16 mouse cellular contexts compared by ENCODE assay signal in genomic region chr19:46989479-46990152, GRCm38 (mm10). TPM values are rescaled to one million over a fixed set of nuclear protein-coding genes. Genes with fewer than 3 reads are reported as not detected.
A peak's percentile ranks its signal among the peaks of the same experiment; 100 is the strongest.
DNase-seq lines count a peak whose midpoint lies in the region; ATAC-seq and TF ChIP-seq lines count a peak whose summit lies in the region.
"Had no signal": no experiment of that assay in that cellular context is flagged by ENCODE, and none has a peak within 500 bp of the region (broad histone marks: within the 10 kb centered on the region; RNA-seq: fewer than 3 reads in every experiment).

No protein-coding gene starts in this region.

- no peak for ATAC-seq in hindbrain, embryonic 12.5 days (ENCODE audit: low FRiP score)
- ATAC-seq in hindbrain, postnatal 0 days, result no peak
- ATAC-seq in liver, embryonic 13.5 days (ENCODE audit: low read depth), result no peak
- ATAC-seq: forebrain, embryonic 13.5 days had no signal

- H3K4me1 ChIP-seq in hindbrain, embryonic 12.5 days, result peaks cover 9% of the 10 kb centered on the region
- peaks cover 4% of the 10 kb centered on the region; the same call in 1 of the 2 replicates for H3K4me1 ChIP-seq in hindbrain, postnatal 0 days (ENCODE audit: insufficient read depth, low read length)
- H3K4me1 ChIP-seq in ES-E14 (ENCODE audit: control insufficient read depth in 2 of 2, insufficient read depth in 2 of 2, low read length in 2 of 2, poor library complexity in 1 of 2), result peaks cover 3 to 24% of the 10 kb centered on the region in 2 experiments; a peak in 3 of 4 replicates
- peaks cover 60% of the 10 kb centered on the region for H3K4me1 ChIP-seq in liver, embryonic 13.5 days (replicated peaks)

- WGBS in hindbrain, embryonic 12.5 days, result 76% methylated on average over 20 of the region's 20 CpGs
- 79% methylated on average over 20 of the region's 20 CpGs for whole genome bisulfite sequencing in hindbrain, postnatal 0 days
- WGBS in liver, embryonic 13.5 days (ENCODE audit: insufficient replicate concordance), result 53% methylated on average over 20 of the region's 20 CpGs

- no peaks in the 10 kb centered on the region for H3K36me3 ChIP-seq in hindbrain, embryonic 12.5 days
- no peaks in the 10 kb centered on the region for H3K36me3 ChIP-seq in hindbrain, postnatal 0 days (ENCODE audit: insufficient read depth, low read length)
- H3K36me3 ChIP-seq in ES-E14 (ENCODE audit: control insufficient read depth, insufficient read depth, low read length, poor library complexity, severe bottlenecking), result no peaks in the 10 kb centered on the region
- no peaks in the 10 kb centered on the region for H3K36me3 ChIP-seq in liver, embryonic 13.5 days
- H3K36me3 ChIP-seq: heart, embryonic 15.5 days; limb, embryonic 13.5 days; neural tube, embryonic 13.5 days had no signal

- no peak overlapping the region for H3K9ac ChIP-seq in hindbrain, embryonic 12.5 days
- H3K9ac ChIP-seq in hindbrain, postnatal 0 days (replicated peaks; ENCODE audit: low read length), result no peak overlapping the region
- H3K9ac ChIP-seq in ES-E14 (ENCODE audit: insufficient read depth, low read depth, low read length, poor library complexity, severe bottlenecking), result 0 out of 2 replicates have a peak overlapping the region, but pooled peaks have one; percentile 1
- peak overlapping the region; percentile 37 for H3K9ac ChIP-seq in liver, embryonic 13.5 days
- H3K9ac ChIP-seq: forebrain, embryonic 13.5 days; heart, embryonic 15.5 days; limb, embryonic 13.5 days; neural tube, embryonic 13.5 days had no signal

- no peak overlapping the region for H3K4me2 ChIP-seq in hindbrain, embryonic 12.5 days (replicated peaks)
- H3K4me2 ChIP-seq in hindbrain, postnatal 0 days (ENCODE audit: low read depth, low read length), result no peak overlapping the region
- H3K4me2 ChIP-seq in liver, embryonic 13.5 days, result peak overlapping the region; percentile 35
- H3K4me2 ChIP-seq: forebrain, embryonic 13.5 days; heart, embryonic 15.5 days; limb, embryonic 13.5 days; midbrain, embryonic 11.5 days; neural tube, embryonic 13.5 days had no signal

- in situ Hi-C loops in ES-E14 (cut with MboI; ENCODE audit: low sequenced_read_pairs in 2 of 2, unreplicated experiment in 2 of 2), result loop anchor here (10.0 kb wide), 2 partner anchors 105 to 225 kb away; partner anchors contain the start of gene Cnnm2 (in 1 of the 2)

- H3K4me3 ChIP-seq in hindbrain, embryonic 12.5 days, result no peak overlapping the region
- H3K4me3 ChIP-seq in hindbrain, postnatal 0 days (ENCODE audit: low read length), result no peak overlapping the region
- no peak overlapping the region for H3K4me3 ChIP-seq in ES-E14 (ENCODE audit: insufficient read depth in 1 of 2, low read depth in 1 of 2, low read length in 2 of 2, poor library complexity in 1 of 2, severe bottlenecking in 1 of 2)
- H3K4me3 ChIP-seq in liver, embryonic 13.5 days (replicated peaks), result no peak overlapping the region
- H3K4me3 ChIP-seq: forebrain, embryonic 13.5 days; heart, embryonic 15.5 days; limb, embryonic 13.5 days; neural tube, embryonic 13.5 days had no signal

- 0 out of 2 replicates have a peak overlapping the region, but pooled peaks have one; percentile 23 for H3K27ac ChIP-seq in hindbrain, embryonic 12.5 days
- no peak overlapping the region for H3K27ac ChIP-seq in hindbrain, postnatal 0 days
- no peak overlapping the region for H3K27ac ChIP-seq in ES-E14 (ENCODE audit: insufficient read depth, low read depth, low read length, poor library complexity, severe bottlenecking)
- peak overlapping the region; percentile 97 for H3K27ac ChIP-seq in liver, embryonic 13.5 days
- H3K27ac ChIP-seq: forebrain, embryonic 13.5 days; heart, embryonic 15.5 days; limb, embryonic 13.5 days; neural tube, embryonic 13.5 days had no signal

- no peak for TF ChIP-seq CTCF in hindbrain, postnatal 0 days (IDR thresholded peaks at IDR 0.05; ENCODE audit: low read depth)

- H3K27me3 ChIP-seq in hindbrain, embryonic 12.5 days, result no peaks in the 10 kb centered on the region
- no peaks in the 10 kb centered on the region for H3K27me3 ChIP-seq in hindbrain, postnatal 0 days (ENCODE audit: insufficient read depth, low read length)
- no peaks in the 10 kb centered on the region for H3K27me3 ChIP-seq in liver, embryonic 13.5 days
- H3K27me3 ChIP-seq: forebrain, embryonic 13.5 days; heart, embryonic 15.5 days; limb, embryonic 13.5 days; neural tube, embryonic 13.5 days had no signal

- no peak for DNase-seq in hindbrain, postnatal 0 days (ENCODE audit: low spot score)
- DNase-seq in ES-E14 (ENCODE audit: low read depth, low spot score), result no peak
- peak; percentile 54 for DNase-seq in kidney, adult 18-20 months
- no peak for DNase-seq in liver, embryonic 13.5 days
- no peak for DNase-seq in gastrocnemius, adult 8-10 months (ENCODE audit: low spot score in 2 of 2)
- DNase-seq in cerebellum, adult 8-10 months, result no peak
- no peak for DNase-seq in thymus, postnatal 4 days
- DNase-seq: adrenal gland, adult 8-10 months; B cell, adult 2 months; gastrocnemius, postnatal 36 days had no signal

- H3K9me3 ChIP-seq in hindbrain, embryonic 12.5 days (replicated peaks), result no peaks in the 10 kb centered on the region
- no peaks in the 10 kb centered on the region for H3K9me3 ChIP-seq in hindbrain, postnatal 0 days (ENCODE audit: low read length)
- H3K9me3 ChIP-seq in ES-E14 (ENCODE audit: control insufficient read depth, insufficient read depth, low read depth, low read length), result no peaks in the 10 kb centered on the region
- no peaks in the 10 kb centered on the region for H3K9me3 ChIP-seq in liver, embryonic 13.5 days (replicated peaks)
- H3K9me3 ChIP-seq: forebrain, embryonic 13.5 days; heart, embryonic 15.5 days; limb, embryonic 13.5 days; neural tube, embryonic 13.5 days had no signal

TF ChIP-seq in ES-E14, 5 proteins besides CTCF, POLR2A, EP300 and RAD21:
- TF ChIP-seq ZC3H11A (IDR thresholded peaks at IDR 0.05; ENCODE audit: borderline replicate concordance, low read depth, low read length) (no peak), ZNF384 (IDR thresholded peaks at IDR 0.05; ENCODE audit: low read depth, low read length) (no peak), CHD2 (IDR thresholded peaks at IDR 0.05; ENCODE audit: low read depth, low read length) (no peak), MAFK (IDR thresholded peaks at IDR 0.05; ENCODE audit: insufficient read depth, low read depth, low read length) (no peak), HCFC1 (IDR thresholded peaks at IDR 0.05; ENCODE audit: borderline replicate concordance, insufficient read depth, low read length) (no peak)
TF ChIP-seq in ES-E14: peak in this region for 0.

RNA-seq across cellular contexts. Expression of gene Ina, which starts 24.9 kb away (rescaled TPM):
- polyA plus RNA-seq in hindbrain, embryonic 12.5 days (2016; fragmentation: Nextera tagmentation; extraction: Ambion mirVana), result 578 and 632 TPM in 2 replicates
- total RNA-seq in hindbrain, postnatal 0 days (2014; rRNA removed), result 217 and 280 TPM in 2 replicates
- polyA plus RNA-seq in hindbrain, postnatal 0 days (2015; fragmentation: Nextera tagmentation; extraction: Ambion mirVana), result 294 and 315 TPM in 2 replicates
- total RNA-seq in ES-E14 (2012; rRNA removed), result 9.8 and 18.4 TPM in 2 replicates
- polyA plus RNA-seq in liver, embryonic 13.5 days (2015; fragmentation: Nextera tagmentation; extraction: Ambion mirVana), result 0.58 and 0.71 TPM in 2 replicates
- not detected for total RNA-seq in gastrocnemius, adult 8-10 months (2022)
- total RNA-seq: gastrocnemius, postnatal 36 days had no signal

RNA-seq across cellular contexts. Expression of gene Nt5c2, which starts 25.3 kb away (rescaled TPM):
- polyA plus RNA-seq in hindbrain, embryonic 12.5 days (2016; fragmentation: Nextera tagmentation; extraction: Ambion mirVana), result 85.3 and 89.1 TPM in 2 replicates
- total RNA-seq in hindbrain, postnatal 0 days (2014; rRNA removed), result 43.4 and 44.2 TPM in 2 replicates
- 79.8 and 80.7 TPM in 2 replicates for polyA plus RNA-seq in hindbrain, postnatal 0 days (2015; fragmentation: Nextera tagmentation; extraction: Ambion mirVana)
- total RNA-seq in ES-E14 (2012; rRNA removed), result 26.9 and 27.0 TPM in 2 replicates
- polyA plus RNA-seq in liver, embryonic 13.5 days (2015; fragmentation: Nextera tagmentation; extraction: Ambion mirVana), result 61.0 and 69.1 TPM in 2 replicates
- 10 to 100 TPM in 1 of 4 experiments, 1 to 10 TPM in 3; 5.8 to 10.2 (median 8.1) TPM for total RNA-seq in gastrocnemius, adult 8-10 months (2022)

Comparison
In these comparisons a context has a peak if more than half of its experiments do, and no peak if none do; other contexts are left out.
1. H3K27ac ChIP-seq: peak in hindbrain, embryonic 12.5 days (single experiment) and liver, embryonic 13.5 days (single experiment); none in hindbrain, postnatal 0 days (single experiment) and ES-E14 (single experiment).
2. H3K9ac ChIP-seq: peak in ES-E14 (single experiment) and liver, embryonic 13.5 days (single experiment); none in hindbrain, embryonic 12.5 days (single experiment) and hindbrain, postnatal 0 days (single experiment).
3. RNA of gene Ina, which starts 24.9 kb away (total RNA-seq): 217 to 280 TPM in hindbrain, postnatal 0 days; 9.8 to 18.4 TPM in ES-E14 and not detected in gastrocnemius, adult 8-10 months; every median in the first group is over 10 times any median in the second.